Mouse (Mus musculus): ENCODE data around the gene Kif19a.

The Kif19a gene

DNA sequence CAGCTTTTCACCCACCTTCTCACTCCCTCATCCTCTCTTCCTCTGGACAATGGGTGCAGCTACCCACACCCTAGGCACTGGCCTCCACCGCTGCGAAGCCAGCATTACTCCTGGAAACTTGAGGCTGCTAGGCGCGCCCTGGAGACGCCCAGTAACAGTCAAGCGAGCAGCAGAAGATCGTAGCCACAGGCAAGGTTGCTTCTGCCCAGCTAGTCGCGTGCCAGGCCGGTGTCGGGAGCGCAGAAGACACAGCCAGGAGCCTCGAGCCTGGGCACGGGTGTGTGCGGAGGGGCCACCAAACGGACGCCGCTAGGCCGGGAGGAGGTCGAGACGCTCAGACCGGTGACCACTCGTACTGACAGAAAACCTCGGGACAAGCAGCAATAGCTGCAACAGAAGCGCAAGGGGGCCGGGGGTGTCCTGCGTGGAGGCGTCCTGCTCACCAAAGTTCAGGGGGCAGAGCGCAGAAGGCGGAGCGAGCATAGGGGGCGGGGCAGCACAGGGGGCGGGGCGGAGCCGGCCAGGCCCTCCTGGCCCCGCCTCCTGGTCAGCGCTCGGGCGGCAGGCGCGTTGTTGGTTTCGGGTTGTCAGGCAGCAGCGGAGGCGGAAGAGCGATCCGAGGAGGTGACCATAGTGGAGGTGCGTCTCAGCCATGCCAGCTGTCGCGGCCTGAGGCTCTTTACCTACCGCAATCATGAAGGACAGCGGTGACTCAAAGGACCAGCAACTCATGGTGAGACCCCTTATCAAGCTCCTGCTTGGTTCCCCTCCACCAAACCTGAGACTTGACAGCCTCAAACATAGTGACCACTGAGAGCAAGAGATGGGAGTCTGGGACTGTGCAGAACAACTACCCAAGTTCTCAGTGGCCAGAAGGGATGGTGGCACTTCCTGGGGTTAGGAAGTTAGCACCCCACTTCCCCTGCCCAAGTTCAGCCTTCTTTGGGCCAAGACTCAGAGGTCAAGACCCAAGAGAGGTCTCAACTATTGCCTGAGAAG is at the start of gene Kif19a:
Kif19a (plus strand) TSS at position 569 of the 999 bp plus-strand sequence.
- in situ Hi-C loops (cut with MseI, MboI): no loop called here

DNA sequence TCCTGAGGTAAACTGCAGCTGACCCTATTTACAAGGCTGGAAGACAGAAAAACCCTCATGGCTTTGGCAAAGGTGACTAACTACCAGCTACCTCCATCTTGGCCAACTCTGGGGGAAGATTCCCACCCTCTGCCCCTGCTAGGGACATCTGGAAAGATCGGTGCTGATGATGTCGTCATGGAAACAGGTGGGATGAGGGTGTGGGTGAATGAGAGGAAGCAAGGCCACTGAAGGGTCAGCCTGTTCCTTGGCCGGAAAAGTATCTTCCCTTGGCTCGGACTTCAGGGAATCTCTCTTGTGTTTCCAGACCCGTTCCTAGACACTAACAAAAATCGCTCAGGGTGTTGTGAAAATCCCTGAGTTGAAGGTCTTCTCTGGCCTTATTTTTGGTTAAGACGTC is 49.7 kb upstream of the Kif19a start:
- in situ Hi-C loops (cut with MseI, MboI): no loop called here

DNA sequence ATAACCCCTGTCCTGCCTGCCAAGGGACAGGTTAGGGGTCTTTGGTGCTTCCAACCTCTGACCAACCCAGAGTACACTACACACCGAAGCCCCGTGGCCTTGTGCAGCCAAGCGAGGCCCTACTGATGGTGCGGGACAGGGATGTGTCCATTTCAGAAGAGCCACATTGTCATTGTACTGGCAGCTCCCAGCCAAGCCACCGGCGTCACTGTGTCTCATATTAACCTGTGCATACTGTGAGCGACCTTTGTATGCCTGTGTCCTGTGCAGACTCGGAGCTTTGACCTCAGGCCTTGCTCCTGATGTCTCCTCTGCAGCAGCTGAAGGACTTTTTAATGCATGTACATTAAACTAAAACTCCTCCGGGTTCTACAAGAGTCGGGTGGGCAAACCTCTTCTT is 44.7 kb upstream of the Kif19a start:
- in situ Hi-C loops (cut with MseI, MboI): no loop called here

DNA sequence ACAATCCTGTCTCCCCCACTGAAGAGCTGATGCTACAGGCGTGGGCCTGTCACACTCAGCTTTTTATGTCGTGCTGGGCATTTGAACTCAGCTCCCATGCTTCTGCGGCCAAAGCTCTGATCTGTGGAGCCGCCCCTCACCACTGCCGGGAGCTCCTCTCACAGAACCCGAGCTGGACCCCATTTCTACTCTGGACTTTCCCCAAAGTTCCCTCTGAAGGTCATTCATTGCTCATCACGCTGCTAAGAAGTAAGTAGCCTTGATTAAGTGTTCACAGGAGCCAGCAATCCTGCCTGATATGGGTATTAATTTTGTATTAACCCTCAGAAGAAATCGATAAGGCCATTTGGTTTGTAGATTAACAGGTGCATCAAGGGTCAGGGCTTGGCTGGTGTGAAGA is 42.8 kb upstream of the Kif19a start:
- in situ Hi-C loops (cut with MseI, MboI): no loop called here

DNA sequence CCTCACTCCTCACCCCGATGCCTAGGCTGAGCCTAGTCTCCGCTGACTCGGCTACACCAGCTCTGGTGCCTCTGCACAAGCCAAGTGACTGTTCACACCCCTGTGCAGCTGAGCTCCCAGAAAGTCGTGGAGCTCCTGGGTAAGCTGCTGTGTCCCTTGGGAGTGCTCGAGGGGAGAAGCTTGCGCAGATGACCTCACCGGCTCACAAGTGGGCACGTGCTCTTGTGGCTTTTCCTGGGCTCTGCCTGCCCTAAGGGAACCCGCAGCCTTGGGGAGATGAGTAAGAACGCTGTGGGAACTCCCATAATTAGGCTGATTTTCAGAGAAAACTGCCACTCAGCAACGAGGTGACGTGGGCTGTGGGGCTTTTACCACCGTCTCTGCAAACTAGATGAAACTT is 42.2 kb upstream of the Kif19a start:
- in situ Hi-C loops (cut with MseI, MboI): no loop called here

DNA sequence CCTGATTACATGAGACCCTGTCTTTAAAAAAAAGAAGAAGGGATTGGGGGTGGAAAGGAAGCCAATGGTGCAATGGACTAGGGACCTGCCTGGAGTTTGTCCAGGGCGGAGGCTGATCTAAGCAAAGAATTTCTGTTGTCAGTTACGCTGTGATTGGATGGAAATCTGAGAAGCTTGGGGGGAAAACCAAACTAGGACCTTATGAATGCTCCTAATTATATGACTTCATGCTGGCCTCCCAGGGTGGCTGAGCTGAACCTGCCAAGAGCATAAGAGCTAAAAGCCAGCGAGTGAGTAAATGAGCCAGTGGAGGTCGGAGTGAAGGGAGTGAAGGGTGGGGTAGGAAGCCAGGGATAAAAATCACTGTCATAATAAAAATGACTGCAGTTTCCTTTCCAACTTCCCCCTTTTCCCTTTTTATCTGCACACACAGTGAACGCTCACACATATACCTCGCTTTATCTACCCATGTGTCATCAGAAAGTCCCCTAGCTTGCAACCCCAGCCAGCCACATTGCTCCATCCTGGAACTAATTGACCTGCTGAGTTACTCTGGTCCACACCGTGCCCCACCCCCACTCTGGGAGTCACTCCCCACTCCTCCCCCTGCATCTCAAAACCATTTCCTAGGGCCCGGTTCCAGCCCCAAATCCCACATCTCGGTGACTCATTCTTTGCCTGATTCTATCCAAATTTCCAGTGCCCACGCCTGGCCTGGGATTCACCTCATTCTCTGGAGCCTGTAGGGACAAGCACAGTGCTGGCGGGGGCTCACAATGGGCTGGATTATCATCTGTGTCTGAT is 40.2 kb upstream of the Kif19a start:
- in situ Hi-C loops (cut with MseI, MboI): no loop called here

DNA sequence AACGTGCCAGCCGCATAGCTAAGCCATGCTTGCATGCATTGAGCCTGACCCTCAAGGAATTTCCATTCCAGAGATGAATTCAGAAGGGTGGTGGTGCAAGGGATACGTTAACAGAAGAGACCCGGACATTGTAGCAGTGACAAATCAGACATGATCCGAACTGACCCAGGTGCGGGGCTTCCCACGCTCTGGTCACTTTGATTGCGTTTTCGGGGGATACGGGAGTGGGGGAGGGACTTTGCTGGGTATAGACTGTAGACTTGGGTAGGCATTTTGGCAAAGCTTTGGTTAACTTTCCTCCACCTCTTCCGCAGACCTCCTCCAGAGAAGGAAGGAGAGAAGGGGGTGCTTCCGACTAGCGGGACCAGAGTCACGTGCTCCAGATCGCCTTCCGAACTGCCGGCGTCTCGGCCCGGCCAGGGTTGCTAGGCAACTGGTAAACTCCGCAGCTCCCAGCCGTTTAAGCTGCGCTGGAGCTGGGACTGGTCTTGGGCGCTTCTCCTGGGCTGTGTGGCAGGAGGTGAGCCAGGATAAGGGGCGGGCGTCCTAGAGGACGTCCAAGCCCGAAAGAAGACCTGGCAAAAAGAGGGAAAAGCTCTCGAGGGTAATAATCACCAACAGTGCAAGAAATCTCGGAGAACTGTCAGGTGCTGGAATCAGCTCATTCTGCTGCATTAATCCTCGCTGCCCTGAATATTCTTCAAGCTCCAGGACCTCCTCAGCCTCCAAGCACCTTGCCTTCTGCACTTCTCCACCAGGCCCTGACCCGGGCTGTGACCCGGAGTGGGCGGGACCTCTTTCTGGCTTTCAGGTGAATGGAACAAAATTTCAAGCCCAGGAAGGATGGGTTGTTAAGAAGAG is 38.0 kb upstream of the Kif19a start, which contains the start of gene Dnaic2:
Dnaic2 (plus strand) TSS at position 444 of the 861 bp plus-strand sequence.
- in situ Hi-C loops (cut with MseI, MboI): no loop called here

DNA sequence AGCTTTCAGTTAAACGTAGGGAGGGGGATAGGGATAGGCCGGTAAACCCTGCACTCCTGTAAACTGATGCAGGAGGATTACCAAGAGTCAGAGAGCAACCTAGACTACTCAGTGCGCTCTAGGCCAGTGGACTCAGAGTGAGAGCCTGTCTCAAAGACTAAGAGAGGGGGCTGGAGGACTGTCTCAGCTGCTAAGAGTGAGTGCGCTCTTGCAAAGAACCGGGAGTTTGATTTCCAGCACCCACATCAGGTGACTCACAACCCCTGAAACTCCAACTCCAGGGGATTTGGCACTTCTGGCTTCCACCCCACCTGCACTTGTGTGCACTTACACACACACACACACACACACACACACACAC is 37.4 kb upstream of the Kif19a start:
- in situ Hi-C loops (cut with MseI, MboI): no loop called here

DNA sequence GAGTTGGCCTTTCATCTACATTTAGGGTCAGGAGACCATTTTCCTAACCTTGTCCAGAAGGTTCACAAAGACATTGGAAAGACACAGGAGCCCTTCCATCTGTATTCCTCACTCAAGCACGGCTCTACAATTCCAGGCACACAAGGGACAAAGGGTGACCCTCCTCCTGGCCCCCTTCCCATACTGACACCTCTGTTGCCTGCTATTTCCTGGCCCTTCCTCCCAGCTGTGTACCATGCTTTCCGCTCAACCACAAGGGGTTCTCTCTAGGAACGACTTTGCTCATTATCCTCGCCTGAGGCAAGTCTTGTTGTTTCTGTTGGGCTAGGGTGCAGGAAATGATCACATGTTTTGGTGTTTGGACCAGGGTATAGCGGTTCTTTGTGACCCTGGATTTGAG is 36.9 kb upstream of the Kif19a start:
- in situ Hi-C loops (cut with MseI, MboI): no loop called here

DNA sequence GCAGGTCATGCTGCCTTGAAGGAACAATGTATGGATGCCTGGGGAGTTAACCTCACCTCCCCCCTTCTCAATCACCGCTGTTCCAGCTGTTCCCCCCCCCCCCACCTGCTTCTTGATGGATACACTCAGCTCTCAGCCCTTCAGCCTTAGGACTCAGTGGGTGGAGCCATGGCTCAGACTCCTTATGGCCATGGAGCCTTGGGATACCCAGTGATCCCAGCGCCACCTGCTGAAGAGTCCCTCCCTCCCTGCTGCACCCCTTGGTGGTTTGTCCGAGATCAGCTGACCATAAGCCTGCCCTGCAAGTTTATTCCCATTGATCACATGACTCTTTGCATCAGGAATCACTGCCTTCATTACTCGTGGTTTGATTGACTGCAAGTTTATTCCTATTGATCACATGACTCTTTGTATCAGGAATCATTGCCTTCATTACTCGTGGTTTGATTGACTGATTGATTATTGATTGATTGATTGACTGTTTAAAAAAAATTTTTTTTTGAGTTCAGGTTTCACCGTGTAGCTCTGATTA is 35.3 kb upstream of the Kif19a start:
- in situ Hi-C loops (cut with MseI, MboI): loop anchor here in 1 of 2 experiments (10.0 kb wide), 1 partner anchor 55 kb away; no protein-coding TSS in a partner anchor

DNA sequence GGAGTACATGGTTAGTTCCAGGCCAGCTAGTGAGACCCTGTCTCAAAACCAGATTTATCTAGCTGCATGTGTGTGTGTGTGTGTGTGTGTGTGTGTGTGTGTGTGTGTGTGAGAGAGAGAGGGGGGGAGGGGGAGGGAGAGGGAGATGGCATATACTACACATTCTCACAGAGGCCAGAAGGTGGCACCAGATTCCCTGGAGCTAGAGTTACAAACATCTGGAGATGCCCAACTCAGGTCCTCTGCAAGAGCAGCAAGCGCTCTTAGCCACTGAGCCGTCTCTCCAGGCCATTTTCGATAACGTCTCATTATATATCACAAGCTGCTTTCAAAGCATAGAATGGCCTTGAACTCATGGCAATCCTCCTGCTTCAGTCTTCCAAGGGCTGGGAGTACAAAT is 33.5 kb upstream of the Kif19a start:
- in situ Hi-C loops (cut with MseI, MboI): loop anchor here in 1 of 2 experiments (10.0 kb wide), 1 partner anchor 53 kb away; no protein-coding TSS in a partner anchor

DNA sequence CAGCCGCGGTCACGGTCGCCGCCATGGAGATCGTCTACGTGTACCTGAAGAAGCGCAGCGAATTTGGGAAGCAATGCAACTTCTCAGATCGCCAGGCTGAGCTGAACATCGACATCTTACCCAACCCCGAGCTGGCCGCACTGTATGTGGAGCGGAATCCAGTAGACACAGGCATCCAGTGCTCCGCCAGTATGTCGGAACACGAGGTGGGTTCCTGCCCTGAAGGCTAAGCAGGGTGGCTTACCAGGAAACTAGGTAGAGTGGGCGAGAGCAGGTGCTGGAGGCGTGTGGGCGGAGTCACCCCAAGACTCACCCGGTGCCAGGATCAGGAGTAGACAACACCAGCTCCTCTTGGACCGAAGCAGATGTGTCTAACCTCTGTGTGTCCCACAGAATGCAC is 32.3 kb upstream of the Kif19a start:
- in situ Hi-C loops (cut with MseI, MboI): loop anchor here in 1 of 2 experiments (10.0 kb wide), 1 partner anchor 52 kb away; no protein-coding TSS in a partner anchor

DNA sequence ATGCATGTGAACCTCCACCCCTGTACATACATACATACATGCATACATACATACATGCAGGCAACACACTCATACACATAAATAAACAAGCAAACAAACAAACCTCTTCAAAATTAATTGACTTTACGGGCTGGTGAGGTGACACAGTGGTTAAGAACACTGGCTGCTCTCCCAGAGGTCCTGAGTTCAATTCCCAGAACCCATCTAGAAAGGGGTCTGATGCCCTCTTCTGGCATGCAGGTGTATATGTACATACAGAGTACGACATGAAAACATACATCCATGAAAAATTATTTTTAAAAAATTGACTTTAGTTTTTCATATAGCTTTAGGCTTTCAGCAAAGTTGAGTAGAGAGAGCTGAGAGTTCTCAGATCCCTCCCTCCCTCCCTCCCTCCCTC is 29.1 kb upstream of the Kif19a start:
- in situ Hi-C loops (cut with MseI, MboI): loop anchor here in 1 of 2 experiments (10.0 kb wide), 1 partner anchor 49 kb away; no protein-coding TSS in a partner anchor

DNA sequence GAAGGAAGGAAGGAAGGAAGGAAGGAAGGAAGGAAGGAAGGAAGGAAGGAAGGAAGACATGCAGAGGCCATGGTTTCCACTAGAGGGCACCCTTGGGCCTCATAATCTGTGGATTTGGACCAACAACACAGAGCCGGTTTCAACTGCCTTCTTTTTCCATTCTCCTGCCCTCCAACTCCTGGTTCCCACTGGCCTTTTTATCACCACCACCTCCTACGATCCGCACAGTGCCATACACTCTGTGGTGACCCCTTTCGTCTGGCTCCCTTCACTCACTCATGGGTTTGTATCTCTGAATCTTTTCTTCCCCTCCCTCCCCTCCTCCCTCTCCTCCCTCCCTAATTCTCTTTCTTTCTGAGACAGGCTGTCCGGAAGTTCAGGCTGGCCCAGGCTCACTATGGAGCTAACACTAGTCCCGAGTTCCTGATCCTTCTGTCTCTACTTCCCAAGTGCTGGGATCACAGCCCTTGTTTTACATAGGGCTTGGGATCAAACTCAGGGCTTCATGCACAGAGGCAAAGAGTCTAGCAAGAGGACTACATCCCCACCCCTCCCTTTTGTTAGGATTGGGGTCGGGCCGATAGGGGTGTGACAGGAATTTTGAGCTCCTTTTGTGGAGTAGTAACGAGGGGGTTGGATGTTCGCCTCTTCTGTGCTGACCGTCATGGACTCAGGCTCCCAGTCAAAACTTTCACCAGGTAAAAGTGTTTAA is 28.1 kb upstream of the Kif19a start:
- in situ Hi-C loops (cut with MseI, MboI): loop anchor here in 1 of 2 experiments (10.0 kb wide), 1 partner anchor 48 kb away; no protein-coding TSS in a partner anchor

DNA sequence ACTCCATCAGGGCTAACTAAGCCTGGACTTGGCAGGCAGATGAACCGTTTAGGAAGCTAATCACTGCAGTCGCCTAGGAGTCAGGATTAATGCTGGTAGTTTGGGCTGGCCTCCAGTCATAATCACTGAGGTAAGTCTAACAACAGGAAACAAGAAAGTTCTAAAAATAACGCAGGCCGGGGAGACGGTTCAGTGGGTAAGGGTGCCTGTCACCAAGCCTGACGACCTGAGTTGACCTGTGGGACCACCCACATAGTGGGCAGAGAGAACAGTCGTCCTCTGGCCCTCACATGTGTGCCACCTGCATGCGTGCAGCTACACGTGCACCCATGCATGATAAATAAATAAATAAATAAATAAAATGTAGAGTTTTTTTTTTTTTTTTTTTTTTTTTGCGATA is 24.6 kb upstream of the Kif19a start:
- in situ Hi-C loops (cut with MseI, MboI): loop anchor here (5.0 to 10.0 kb wide), 2 partner anchors 172 to 174 kb away; no protein-coding TSS in a partner anchor

DNA sequence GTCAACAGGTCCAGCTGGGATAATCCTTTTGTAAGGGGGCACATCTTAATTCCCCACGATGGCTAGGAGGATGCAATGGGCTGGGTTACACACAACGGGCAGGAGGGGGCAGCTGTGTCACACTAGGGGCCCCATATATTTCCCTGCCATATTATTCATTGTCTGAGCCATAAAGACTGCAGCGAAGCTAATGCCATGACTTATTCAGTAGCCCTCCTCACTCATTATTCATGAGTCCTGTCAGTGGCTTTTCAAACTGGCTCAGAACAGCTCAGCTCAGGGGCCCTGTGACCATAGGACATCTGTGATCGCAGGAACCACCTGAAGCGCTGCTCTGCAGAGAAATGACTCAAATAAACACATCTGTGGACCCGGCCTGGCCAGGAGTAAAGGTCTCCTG is 23.7 kb upstream of the Kif19a start:
- in situ Hi-C loops (cut with MseI, MboI): loop anchor here (5.0 to 10.0 kb wide), 2 partner anchors 171 to 173 kb away; no protein-coding TSS in a partner anchor

DNA sequence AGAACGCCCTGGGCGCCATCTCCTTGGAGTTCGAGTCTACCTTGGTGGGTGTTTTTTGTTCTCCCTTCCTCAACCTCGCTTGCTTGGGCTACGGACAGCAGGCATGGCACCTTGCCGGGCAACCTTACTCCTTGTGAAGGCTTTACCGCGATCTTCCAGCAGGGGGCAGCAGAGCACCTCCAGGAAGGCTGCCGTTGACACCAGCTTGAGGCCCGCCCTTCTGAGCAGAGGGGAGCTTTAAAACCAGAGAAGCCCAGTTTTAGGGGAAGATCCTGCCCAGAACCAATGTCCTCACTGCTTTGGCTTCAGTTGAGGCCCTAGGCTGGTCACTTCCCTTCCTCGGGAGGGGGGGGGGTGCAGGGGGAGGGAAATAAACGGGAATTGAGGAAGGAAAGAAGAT is 20.1 kb upstream of the Kif19a start:
- in situ Hi-C loops (cut with MseI, MboI): loop anchor here in 1 of 2 experiments (10.0 kb wide), 1 partner anchor 170 kb away; no protein-coding TSS in a partner anchor

DNA sequence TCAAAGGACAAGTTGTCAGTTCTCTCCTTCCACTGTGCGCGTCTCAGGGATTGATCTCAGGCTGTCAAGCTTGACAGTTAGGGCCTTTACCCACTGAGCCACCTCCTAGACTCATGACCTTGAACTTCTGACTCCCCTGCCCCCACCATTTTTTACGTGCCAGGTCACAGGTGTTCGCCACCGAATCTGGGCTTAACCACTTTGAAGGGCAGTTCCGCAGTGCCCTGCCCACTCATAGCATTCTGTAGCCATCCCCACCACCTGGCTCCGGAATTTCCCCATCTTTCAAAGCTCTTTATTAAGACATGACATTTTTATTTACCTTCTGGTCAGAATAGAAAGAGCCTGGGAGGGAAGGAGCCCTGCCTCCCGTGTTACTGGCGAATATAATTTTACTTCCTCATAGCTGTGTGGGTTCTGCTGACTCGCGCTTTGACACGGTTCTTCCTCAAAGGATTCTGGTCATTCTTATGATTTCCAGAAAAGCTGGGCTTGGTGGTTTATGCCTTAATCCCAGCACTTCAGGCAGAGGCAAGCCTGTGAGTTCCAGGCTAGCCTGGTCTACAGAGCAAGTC is 17.5 kb upstream of the Kif19a start:
- in situ Hi-C loops (cut with MseI, MboI): loop anchor here in 1 of 2 experiments (10.0 kb wide), 1 partner anchor 167 kb away; no protein-coding TSS in a partner anchor

DNA sequence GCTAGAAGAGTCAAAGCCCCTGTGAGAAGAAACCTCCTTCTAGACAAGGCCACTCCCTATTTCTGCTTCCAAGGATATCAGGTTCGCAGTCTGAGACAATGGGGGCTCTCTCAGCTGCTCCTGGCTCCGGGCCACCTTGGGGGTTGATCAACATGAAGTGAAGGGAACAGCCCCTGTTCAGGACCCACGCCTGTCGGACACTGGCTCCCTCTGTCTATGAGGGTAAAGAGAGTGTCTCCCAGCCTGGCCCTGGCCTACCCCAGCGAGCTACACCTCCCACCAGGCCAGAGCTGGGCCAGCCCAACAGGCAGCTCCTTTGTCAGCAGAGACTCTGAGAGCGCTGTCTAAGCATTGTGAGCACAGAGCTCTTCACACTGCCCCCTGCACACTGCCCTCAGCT is 4.7 kb downstream of the Kif19a start:
- in situ Hi-C loops (cut with MseI, MboI): no loop called here

Measured in mouse trophoblast stem cell (cell line).